Mouse (Mus musculus): Measurements from ENCODE around the gene Wdr83. TPM values are rescaled to one million over a fixed set of nuclear protein-coding genes. Genes with fewer than 3 reads are reported as not detected.

Gene Wdr83
- polyA plus RNA-seq, 1 experiment from 2014 or later = 54.8 TPM

GRCm38 (mm10) chr8:85037681-85038531 is 43.2 kb downstream of the Wdr83 start:
- Histone ChIP-seq H3K4me1 (ENCODE audit: insufficient read depth, low read length) (peaks cover 26% of the 10 kb centered on the region), H3K9ac (replicated peaks; ENCODE audit: low read length) (peak overlapping the region; percentile 96), H3K27me3 (ENCODE audit: insufficient read depth, low read length) (no peaks in the 10 kb centered on the region), H3K4me3 (ENCODE audit: low read length) (peak overlapping the region; percentile 87), H3K27ac (ENCODE audit: low read length) (peak overlapping the region; percentile 100), H3K4me2 (replicated peaks; ENCODE audit: low read depth, low read length) (peak overlapping the region; percentile 92), H3K36me3 (ENCODE audit: insufficient read depth, low read length) (peaks cover 20% of the 10 kb centered on the region), H3K9me3 (ENCODE audit: low read length) (no peaks in the 10 kb centered on the region)
- ATAC-seq (ENCODE audit: low FRiP score, low TSS enrichment) = no peak
- 0% methylated on average over 56 of the region's 57 CpGs for WGBS

DNA sequence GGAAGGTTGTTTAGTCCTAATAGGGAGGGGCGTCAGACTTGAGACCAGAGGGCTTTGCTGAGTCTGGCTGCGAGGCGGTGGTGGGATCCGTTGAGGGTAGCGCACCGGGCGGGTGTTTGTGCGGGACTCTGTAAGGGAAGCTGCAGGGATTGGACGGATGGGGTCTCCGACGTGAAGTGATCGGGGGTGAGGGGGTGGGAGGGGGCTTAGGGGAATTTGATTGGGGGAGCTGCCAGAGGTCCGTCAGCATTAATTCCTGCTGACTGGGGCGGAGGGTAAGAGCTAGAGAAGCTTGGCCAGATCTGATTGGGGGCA is 43.8 kb downstream of the Wdr83 start:
- whole genome bisulfite sequencing = 0% methylated on average over 14 of the region's 14 CpGs
- peak; percentile 59 for ATAC-seq (ENCODE audit: low FRiP score, low TSS enrichment)
- H3K27me3 ChIP-seq (ENCODE audit: insufficient read depth, low read length) = no peaks in the 10 kb centered on the region
- peak overlapping the region; percentile 100 for H3K27ac ChIP-seq (ENCODE audit: low read length)
- peak overlapping the region; percentile 87 for H3K4me3 ChIP-seq (ENCODE audit: low read length)
- H3K4me2 ChIP-seq (replicated peaks; ENCODE audit: low read depth, low read length) = peak overlapping the region; percentile 92
- peaks cover 24% of the 10 kb centered on the region for H3K36me3 ChIP-seq (ENCODE audit: insufficient read depth, low read length)
- no peaks in the 10 kb centered on the region for H3K9me3 ChIP-seq (ENCODE audit: low read length)
- H3K9ac ChIP-seq (replicated peaks; ENCODE audit: low read length) = peak overlapping the region; percentile 96
- H3K4me1 ChIP-seq (ENCODE audit: insufficient read depth, low read length) = peaks cover 26% of the 10 kb centered on the region

- Histone ChIP-seq H3K9ac (replicated peaks; ENCODE audit: low read length) (peak within 1 kb of the TSS; percentile 96), H3K4me1 (ENCODE audit: insufficient read depth, low read length) (peaks cover 26% of the 10 kb centered on the region), H3K36me3 (ENCODE audit: insufficient read depth, low read length) (peaks cover 24% of the 10 kb centered on the region), H3K4me2 (replicated peaks; ENCODE audit: low read depth, low read length) (peak within 1 kb of the TSS; percentile 92), H3K27me3 (ENCODE audit: insufficient read depth, low read length) (no peaks in the 10 kb centered on the region), H3K27ac (ENCODE audit: low read length) (peak within 1 kb of the TSS; percentile 100), H3K9me3 (ENCODE audit: low read length) (no peaks in the 10 kb centered on the region), H3K4me3 (ENCODE audit: low read length) (peak within 1 kb of the TSS; percentile 87)
- ATAC-seq (ENCODE audit: low FRiP score, low TSS enrichment) = peak; percentile 92
- WGBS = under 1% methylated on average over 59 of the region's 59 CpGs
Observed at GRCm38 (mm10) chr8:85036718-85037365, 44.3 kb downstream of the Wdr83 start, which contains the start of gene Tnpo2. Gene Tnpo2, plus strand, starts transcription at chr8:85036915.

GRCm38 (mm10) chr8:85036381-85036717 is 44.8 kb downstream of the Wdr83 start:
- peak overlapping the region; percentile 83 for H3K4me2 ChIP-seq (replicated peaks; ENCODE audit: low read depth, low read length)
- no peaks in the 10 kb centered on the region for H3K9me3 ChIP-seq (ENCODE audit: low read length)
- peak overlapping the region; percentile 87 for H3K4me3 ChIP-seq (ENCODE audit: low read length)
- peak; percentile 33 for ATAC-seq (ENCODE audit: low FRiP score, low TSS enrichment)
- peaks cover 26% of the 10 kb centered on the region for H3K4me1 ChIP-seq (ENCODE audit: insufficient read depth, low read length)
- H3K9ac ChIP-seq (replicated peaks; ENCODE audit: low read length) = peak overlapping the region; percentile 87
- H3K36me3 ChIP-seq (ENCODE audit: insufficient read depth, low read length) = peaks cover 26% of the 10 kb centered on the region
- WGBS = under 1% methylated on average over 9 of the region's 9 CpGs
- peak overlapping the region; percentile 100 for H3K27ac ChIP-seq (ENCODE audit: low read length)
- H3K27me3 ChIP-seq (ENCODE audit: insufficient read depth, low read length) = no peaks in the 10 kb centered on the region

DNA sequence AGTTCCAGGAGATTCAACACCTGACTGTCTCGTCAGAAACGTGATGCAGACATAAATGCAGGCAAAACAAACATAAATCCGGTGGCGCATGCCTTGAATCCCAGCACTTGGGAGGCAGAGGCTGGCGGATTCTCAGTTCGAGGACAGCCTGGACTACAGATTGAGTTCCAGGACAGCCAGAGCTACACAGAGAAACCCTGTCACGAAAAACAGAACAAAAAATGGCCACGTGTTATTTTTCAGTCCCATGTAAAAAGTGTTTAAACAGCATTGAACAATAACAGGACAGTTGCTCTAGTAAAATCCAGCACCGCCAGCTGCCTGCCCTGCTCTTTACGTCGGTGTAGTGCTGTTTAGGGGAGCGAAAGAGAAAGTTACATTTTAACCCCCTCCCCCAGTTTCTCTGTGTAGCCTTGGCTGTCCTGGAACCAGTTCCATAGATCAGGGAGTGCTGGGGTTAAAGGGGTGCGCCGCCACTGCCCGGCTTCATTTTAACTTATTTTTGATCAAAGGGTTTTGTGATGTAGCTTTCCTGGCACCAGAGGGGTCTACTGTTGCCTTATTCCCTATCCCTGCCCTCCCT is 45.3 kb downstream of the Wdr83 start:
- H3K4me1 ChIP-seq (ENCODE audit: insufficient read depth, low read length) = peaks cover 26% of the 10 kb centered on the region
- peak overlapping the region; percentile 83 for H3K4me2 ChIP-seq (replicated peaks; ENCODE audit: low read depth, low read length)
- ATAC-seq (ENCODE audit: low FRiP score, low TSS enrichment) = peak; percentile 11; the same call in 1 of the 2 replicates
- H3K9ac ChIP-seq (replicated peaks; ENCODE audit: low read length) = peak overlapping the region; percentile 87
- H3K27me3 ChIP-seq (ENCODE audit: insufficient read depth, low read length) = no peaks in the 10 kb centered on the region
- peaks cover 25% of the 10 kb centered on the region for H3K36me3 ChIP-seq (ENCODE audit: insufficient read depth, low read length)
- H3K9me3 ChIP-seq (ENCODE audit: low read length) = no peaks in the 10 kb centered on the region
- H3K4me3 ChIP-seq (ENCODE audit: low read length) = peak overlapping the region; percentile 87
- WGBS = under 1% methylated on average over 15 of the region's 15 CpGs
- peak overlapping the region; percentile 100 for H3K27ac ChIP-seq (ENCODE audit: low read length)

DNA sequence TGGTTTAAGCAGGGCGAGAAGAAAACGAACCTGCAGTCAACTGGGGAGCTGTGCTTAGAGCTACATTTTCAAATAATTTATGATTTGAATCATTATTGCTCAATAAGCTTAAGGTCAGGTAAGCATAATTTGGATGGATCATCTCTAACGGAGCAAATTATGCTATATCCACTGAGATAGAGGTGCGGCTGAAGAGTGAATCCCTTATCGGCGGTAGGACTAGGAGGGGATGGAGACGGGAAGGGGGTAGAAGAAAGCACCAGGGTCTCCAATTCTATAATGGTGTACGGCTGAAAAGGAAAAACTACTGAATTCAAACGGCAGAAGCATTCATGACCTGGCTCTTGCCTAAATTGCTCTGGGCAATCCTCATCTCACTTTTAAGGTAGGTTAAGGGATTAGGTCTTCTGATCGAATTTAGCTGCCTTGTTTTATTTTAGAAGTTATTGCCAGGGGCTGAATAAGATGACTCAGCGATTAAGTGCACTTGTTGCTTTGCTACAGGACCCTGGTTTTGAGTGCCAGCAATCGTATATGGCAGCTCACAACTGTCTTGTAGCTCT is 45.9 kb downstream of the Wdr83 start:
- H3K4me2 ChIP-seq (replicated peaks; ENCODE audit: low read depth, low read length) = peak overlapping the region; percentile 83
- H3K9ac ChIP-seq (replicated peaks; ENCODE audit: low read length) = peak overlapping the region; percentile 87
- H3K4me1 ChIP-seq (ENCODE audit: insufficient read depth, low read length) = peaks cover 26% of the 10 kb centered on the region
- H3K27ac ChIP-seq (ENCODE audit: low read length) = peak overlapping the region; percentile 100
- WGBS = 4% methylated on average over 12 of the region's 12 CpGs
- H3K4me3 ChIP-seq (ENCODE audit: low read length) = peak overlapping the region; percentile 87
- ATAC-seq (ENCODE audit: low FRiP score, low TSS enrichment) = no peak
- H3K9me3 ChIP-seq (ENCODE audit: low read length) = no peaks in the 10 kb centered on the region
- no peaks in the 10 kb centered on the region for H3K27me3 ChIP-seq (ENCODE audit: insufficient read depth, low read length)
- peaks cover 23% of the 10 kb centered on the region for H3K36me3 ChIP-seq (ENCODE audit: insufficient read depth, low read length)

DNA sequence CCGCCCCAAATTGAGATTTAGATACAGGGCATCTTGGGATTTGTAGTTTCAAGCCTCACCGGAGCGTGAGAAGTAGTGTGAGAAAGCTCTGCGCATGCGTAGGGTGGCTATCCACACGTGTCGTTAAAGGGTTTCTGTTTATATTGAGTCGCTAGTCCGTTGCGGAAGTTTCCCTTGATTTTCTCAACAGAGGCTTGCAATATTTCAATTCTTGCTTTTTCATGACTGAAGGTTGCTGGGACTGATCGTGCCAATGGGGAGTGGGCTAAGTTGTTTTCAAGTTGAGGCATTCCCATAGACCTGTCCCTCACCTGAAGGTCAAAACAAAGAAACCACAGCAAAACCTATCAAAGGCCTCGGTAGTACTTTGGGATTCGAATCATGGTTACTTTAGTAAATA is 46.3 kb downstream of the Wdr83 start:
- Histone ChIP-seq H3K4me1 (ENCODE audit: insufficient read depth, low read length) (peaks cover 26% of the 10 kb centered on the region), H3K4me2 (replicated peaks; ENCODE audit: low read depth, low read length) (peak overlapping the region; percentile 83), H3K27me3 (ENCODE audit: insufficient read depth, low read length) (no peaks in the 10 kb centered on the region), H3K27ac (ENCODE audit: low read length) (peak overlapping the region; percentile 100; the same call in 1 of the 2 replicates), H3K9ac (replicated peaks; ENCODE audit: low read length) (peak overlapping the region; percentile 87), H3K4me3 (ENCODE audit: low read length) (peak overlapping the region; percentile 87), H3K36me3 (ENCODE audit: insufficient read depth, low read length) (peaks cover 28% of the 10 kb centered on the region), H3K9me3 (ENCODE audit: low read length) (no peaks in the 10 kb centered on the region)
- WGBS = 7% methylated on average over 13 of the region's 13 CpGs
- no peak for ATAC-seq (ENCODE audit: low FRiP score, low TSS enrichment)

DNA sequence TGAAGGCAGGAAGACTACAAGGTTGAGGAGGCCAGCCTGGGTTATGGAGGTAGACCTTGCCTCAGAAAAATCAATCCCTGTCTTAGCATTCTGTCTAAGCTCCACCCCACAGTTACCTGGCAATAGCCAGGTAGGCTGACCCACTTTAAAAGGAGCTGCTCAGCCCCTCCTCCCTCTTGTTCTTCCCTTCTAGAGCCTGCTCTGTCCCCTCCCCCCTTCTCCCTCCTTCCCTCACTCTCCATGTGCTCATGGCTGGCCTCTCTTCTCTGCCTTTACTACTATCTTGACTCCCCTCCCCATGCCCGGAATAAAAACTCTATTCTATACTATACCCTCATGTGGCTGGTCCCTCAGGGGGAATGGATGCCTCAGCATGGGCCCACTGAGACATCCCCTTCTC is 47.2 kb downstream of the Wdr83 start:
- no peak overlapping the region for H3K9ac ChIP-seq (replicated peaks; ENCODE audit: low read length)
- H3K4me1 ChIP-seq (ENCODE audit: insufficient read depth, low read length) = peaks cover 24% of the 10 kb centered on the region
- H3K4me2 ChIP-seq (replicated peaks; ENCODE audit: low read depth, low read length) = no peak overlapping the region
- H3K9me3 ChIP-seq (ENCODE audit: low read length) = no peaks in the 10 kb centered on the region
- H3K27ac ChIP-seq (ENCODE audit: low read length) = no peak overlapping the region
- no peak overlapping the region for H3K4me3 ChIP-seq (ENCODE audit: low read length)
- peaks cover 36% of the 10 kb centered on the region for H3K36me3 ChIP-seq (ENCODE audit: insufficient read depth, low read length)
- no peaks in the 10 kb centered on the region for H3K27me3 ChIP-seq (ENCODE audit: insufficient read depth, low read length)
- WGBS = 52% methylated on average over 1 of the region's 1 CpGs
- no peak for ATAC-seq (ENCODE audit: low FRiP score, low TSS enrichment)

- Histone ChIP-seq H3K9me3 (ENCODE audit: low read length) (no peaks in the 10 kb centered on the region), H3K4me3 (ENCODE audit: low read length) (no peak overlapping the region), H3K36me3 (ENCODE audit: insufficient read depth, low read length) (peaks cover 36% of the 10 kb centered on the region), H3K4me1 (ENCODE audit: insufficient read depth, low read length) (peaks cover 29% of the 10 kb centered on the region), H3K4me2 (replicated peaks; ENCODE audit: low read depth, low read length) (no peak overlapping the region), H3K27me3 (ENCODE audit: insufficient read depth, low read length) (no peaks in the 10 kb centered on the region), H3K9ac (replicated peaks; ENCODE audit: low read length) (no peak overlapping the region), H3K27ac (ENCODE audit: low read length) (no peak overlapping the region)
- WGBS = 82% methylated on average over 4 of the region's 4 CpGs
- ATAC-seq (ENCODE audit: low FRiP score, low TSS enrichment) = no peak
Observed at GRCm38 (mm10) chr8:85032622-85033311, 48.3 kb downstream of the Wdr83 start.

Measured in kidney, embryonic 16.5 days (tissue).